Mouse (Mus musculus) heart, postnatal 36 days (tissue): Measurements from ENCODE around the gene Shisal2b. TPM values are rescaled to one million over a fixed set of nuclear protein-coding genes. Genes with fewer than 3 reads are reported as not detected.
A peak's percentile ranks its signal among the peaks of the same experiment; 100 is the strongest.
"Not testable (repeated sequence)": the region's sequence is repeated elsewhere in the genome, so short reads cannot be mapped to it uniquely, and the experiment has no call there.

Source experiments
- DNase-seq, 2 experiments: peaks; one replicate each; pipeline ENCODE4 v3.0.0; 2021 to 2022
- intact Hi-C: fragments of 180-260 bp; cut with DNase I; formaldehyde crosslinking; loops from one replicate; pipeline ENCODE4 v1.15.1; 2025
- total RNA-seq, 2 experiments: library from RNA; stranded (reverse); gene quantifications; 2 replicates each; pipeline ENCODE4 v1.2.3; 2021

Shisal2b gene
- total RNA-seq: not detected

DNA sequence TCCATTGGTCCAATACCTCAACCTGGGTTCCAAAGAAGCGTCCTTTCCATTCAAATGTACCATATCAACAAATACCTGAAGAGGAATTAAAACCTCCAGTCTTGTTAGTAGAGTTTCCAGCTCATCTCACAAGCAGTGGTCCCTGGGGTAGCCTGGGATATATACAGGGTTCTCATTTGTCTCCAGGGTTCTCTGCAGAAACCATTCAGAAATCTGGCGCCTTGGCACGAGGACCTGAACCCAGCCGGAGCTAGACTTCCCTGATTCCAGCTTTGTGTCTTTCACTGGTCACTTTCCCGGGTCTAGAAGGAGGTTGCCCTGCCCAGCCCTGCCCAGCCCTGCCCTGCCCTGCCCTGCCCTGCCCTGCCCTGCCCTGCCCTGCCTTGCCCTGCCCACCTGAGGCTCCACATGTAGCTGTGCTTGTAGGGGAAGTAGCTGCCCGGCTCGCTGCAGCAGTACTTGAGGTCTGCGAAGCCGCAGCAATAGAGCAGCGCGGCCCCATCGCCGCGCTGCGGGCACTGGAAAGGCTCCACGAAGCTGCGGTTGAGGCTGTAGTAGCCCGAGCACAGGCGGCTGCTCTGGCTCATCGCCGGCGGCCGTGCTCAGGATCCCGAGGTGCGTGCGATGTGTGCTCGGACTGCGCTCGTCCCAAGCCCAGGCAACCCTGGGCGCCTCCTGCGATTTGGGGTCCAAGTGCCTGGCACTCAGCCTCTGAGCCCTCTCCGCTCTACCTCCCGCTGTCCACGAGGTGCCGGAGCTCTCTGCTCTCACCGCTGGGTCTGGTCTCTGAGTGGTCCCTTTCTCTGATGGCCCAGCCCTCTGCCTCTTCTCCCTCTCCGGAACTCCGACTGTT is at the start of gene Shisal2b:
TSS of gene Shisal2b (minus strand) at position 767 of the 853 bp plus-strand sequence.
- intact Hi-C loops: no loop called here
- DNase-seq: peak; percentile 6 to 10

DNA sequence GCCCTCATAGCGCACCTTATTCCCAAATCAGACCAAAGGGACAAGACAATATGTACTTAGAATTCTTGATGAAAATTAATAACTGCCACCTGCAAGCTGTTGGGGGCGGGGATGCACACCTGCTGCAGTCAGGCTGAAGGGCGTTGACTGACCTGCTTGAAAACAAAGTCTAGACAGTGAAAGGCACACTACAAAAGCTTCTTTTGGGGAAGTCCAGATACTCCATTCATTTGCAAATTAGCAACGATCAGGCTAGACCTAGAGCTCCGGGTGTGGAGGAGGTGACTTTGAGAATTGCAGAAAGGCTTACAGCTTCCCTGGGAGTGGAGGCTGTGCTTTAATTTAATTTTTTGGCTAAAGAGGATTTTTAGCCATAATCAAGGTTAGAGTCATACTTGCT is 47.9 kb upstream of the Shisal2b start:
- intact Hi-C loops, DNase-seq: not testable (repeated sequence)

- intact Hi-C loops, DNase-seq: not testable (repeated sequence)
Measured at GRCm38 (mm10) chr13:104911006-104911405, 47.3 kb upstream of the Shisal2b start.

GRCm38 (mm10) chr13:104908691-104909090 is 45.0 kb upstream of the Shisal2b start:
- DNase-seq: no peak
- intact Hi-C loops: no loop called here

GRCm38 (mm10) chr13:104894771-104895170 is 31.1 kb upstream of the Shisal2b start:
- intact Hi-C loops: no loop called here
- DNase-seq: no peak

DNA sequence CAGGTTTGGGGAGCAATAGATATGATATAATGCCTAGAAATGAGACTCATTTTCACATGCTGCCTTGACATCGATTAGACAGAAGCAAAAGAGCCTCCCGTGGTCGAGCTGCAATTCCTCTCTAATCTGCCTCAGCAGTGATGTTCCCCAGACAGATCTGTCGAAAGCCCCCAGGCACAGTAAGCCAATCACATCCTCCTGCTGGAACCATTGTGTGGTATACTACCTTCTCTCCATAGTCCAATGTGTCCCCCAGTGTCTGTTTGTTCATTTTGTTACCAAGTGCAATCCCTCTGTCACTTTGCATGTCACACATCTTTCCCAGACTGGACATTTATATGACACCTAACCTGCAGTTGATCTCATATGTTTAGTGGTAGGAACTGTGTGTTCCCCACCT is 28.6 kb upstream of the Shisal2b start:
- intact Hi-C loops: no loop called here
- DNase-seq: no peak

DNA sequence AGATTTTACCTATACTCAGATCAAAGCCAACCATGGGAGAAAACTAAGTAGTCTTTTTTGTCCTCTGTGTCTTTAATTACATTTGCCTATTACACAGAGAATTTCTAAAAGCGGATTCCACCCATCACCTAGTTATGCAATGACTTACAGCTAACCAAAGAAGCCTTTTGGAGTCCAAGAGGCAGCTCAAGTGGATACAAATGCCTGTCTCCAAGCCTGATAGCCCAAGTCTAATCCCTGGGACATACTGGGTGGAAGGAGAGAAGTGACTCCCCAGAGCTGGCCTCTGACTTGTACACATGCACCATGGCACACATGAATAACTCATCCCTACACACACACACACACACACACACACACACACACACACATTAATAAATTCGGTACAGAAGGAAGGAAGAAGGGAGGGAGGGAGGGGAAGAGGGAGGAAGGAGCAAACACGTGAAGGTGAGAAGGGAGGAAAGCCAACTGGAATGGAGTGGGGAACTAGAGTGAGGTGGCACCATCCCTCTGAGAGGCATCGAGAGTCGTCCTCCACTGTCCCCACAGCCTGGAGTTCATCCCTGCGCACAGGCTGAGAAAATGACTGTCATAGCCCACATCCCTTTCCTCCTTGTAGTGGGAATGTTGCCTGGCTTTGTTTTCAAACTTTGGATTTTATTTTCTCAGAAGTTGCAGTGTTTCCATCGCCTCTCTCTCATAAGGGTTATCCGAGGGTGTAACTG is 22.8 kb upstream of the Shisal2b start:
- no peak for DNase-seq
- intact Hi-C loops: no loop called here

GRCm38 (mm10) chr13:104883566-104884249 is 20.0 kb upstream of the Shisal2b start:
- no peak for DNase-seq
- intact Hi-C loops: no loop called here

DNA sequence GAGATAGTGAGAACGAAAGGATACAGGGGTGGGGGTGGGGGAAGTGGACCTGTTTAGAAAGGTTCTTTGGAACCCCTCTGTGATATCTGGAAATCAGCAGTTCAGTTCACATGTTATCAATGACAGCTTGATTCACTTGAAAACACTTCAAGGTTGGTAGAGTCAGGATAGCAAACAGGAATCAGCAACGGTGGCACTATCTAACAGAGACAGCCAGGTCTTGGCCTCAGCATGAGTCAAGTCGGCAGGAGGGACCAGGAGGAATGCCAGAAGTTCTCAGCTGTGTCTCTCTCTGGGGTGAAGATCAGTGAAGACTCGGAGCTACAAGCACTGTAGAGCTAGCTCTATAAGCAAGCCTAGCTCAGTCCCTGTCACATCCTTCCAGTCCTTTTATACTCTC is 14.8 kb upstream of the Shisal2b start:
- intact Hi-C loops: no loop called here
- DNase-seq: no peak

GRCm38 (mm10) chr13:104869907-104870306 is 6.2 kb upstream of the Shisal2b start:
- intact Hi-C loops: no loop called here
- DNase-seq: no peak

GRCm38 (mm10) chr13:104866726-104867125 is 3.0 kb upstream of the Shisal2b start:
- intact Hi-C loops: no loop called here
- DNase-seq: no peak

- intact Hi-C loops: no loop called here
- no peak for DNase-seq
Measured at GRCm38 (mm10) chr13:104853645-104854044, 10.0 kb downstream of the Shisal2b start.

- DNase-seq: no peak
- intact Hi-C loops: no loop called here
Measured at GRCm38 (mm10) chr13:104843295-104844089, 20.2 kb downstream of the Shisal2b start.

DNA sequence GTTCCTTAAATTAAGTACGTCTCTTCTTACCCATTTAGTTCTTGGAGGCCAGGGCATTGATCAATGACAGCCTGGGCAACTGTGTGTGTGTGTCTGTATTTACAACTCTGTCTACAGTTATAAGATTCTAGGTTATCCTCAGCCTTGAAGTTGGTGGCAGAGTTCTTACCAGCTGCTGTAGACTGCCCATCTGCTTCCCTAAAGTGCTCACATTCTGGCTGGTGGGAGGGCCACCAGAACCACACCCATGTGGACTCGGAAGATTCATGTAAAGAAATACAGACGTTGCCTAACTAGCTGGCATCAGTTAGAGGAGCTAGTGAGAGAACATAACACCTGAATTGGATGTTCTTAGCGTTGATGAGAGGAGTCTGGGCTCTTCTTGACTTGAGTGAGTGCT is 21.8 kb downstream of the Shisal2b start:
- intact Hi-C loops: no loop called here
- no peak for DNase-seq

- DNase-seq: no peak
- intact Hi-C loops: no loop called here
Measured at GRCm38 (mm10) chr13:104837628-104838027, 26.1 kb downstream of the Shisal2b start.

GRCm38 (mm10) chr13:104832811-104833210 is 30.9 kb downstream of the Shisal2b start:
- DNase-seq: no peak
- intact Hi-C loops: no loop called here

GRCm38 (mm10) chr13:104825470-104825869 is 38.2 kb downstream of the Shisal2b start:
- DNase-seq: no peak
- intact Hi-C loops: no loop called here

DNA sequence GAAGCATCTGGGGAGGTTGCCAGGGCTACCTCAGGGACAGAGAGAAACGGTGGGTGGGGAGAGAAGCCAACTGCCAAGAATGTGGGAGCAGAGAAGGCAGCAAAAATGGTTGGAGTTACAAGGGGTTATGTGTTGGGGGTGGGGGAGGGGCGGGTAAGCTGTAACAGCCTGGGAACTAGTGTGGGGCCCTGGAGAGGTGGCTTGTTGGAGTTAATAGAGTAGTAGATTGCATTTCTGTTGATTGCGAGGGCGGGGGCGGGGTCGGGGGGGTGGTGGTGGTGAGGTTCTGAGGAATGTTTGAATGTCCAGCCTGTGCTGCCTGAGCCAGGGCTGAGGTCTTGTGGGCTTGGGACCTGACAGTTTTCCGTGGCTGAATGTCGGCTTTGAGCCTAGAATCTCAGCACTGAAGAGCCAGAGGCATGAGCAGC is 41.3 kb downstream of the Shisal2b start:
- intact Hi-C loops: no loop called here
- no peak for DNase-seq

- intact Hi-C loops: no loop called here
- DNase-seq: no peak
Measured at GRCm38 (mm10) chr13:104821908-104822307, 41.8 kb downstream of the Shisal2b start.

DNA sequence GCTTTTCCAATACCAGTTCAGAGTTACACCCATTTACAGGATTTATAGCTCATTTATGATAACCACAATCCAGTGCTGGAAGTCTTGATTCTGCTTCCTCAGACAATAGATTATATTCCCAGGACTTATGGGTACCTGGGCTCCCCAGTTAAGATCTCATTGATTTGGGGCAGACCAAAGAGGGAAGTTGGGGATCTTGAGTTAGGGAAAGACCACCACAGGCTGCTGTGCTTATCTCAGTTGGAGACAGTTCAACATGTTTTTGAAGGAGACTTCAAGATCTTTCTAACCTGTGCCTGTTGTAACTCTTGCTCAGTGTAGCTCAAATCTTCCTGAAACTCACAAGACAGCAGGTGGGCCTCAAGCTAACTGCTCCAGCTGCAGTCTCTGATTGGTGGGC is 42.5 kb downstream of the Shisal2b start:
- no peak for DNase-seq

More for the DNA sequence above, 42.5 kb downstream of the Shisal2b start:
- intact Hi-C loops: no loop called here
